Comparison of ENCODE assay signal across 8 mouse cellular contexts in genomic region chr4:57299308-57299700, GRCm38 (mm10). TPM values are rescaled to one million over a fixed set of nuclear protein-coding genes. Genes with fewer than 3 reads are reported as not detected.
DNase-seq lines count a peak whose midpoint lies in the region; ATAC-seq and TF ChIP-seq lines count a peak whose summit lies in the region.

No protein-coding gene starts in this region.

- H3K4me3 ChIP-seq in heart, embryonic 12.5 days, result peak overlapping the region; percentile 91
- H3K4me3 ChIP-seq in forebrain, embryonic 13.5 days, result peak overlapping the region; percentile 71
- H3K4me3 ChIP-seq in layer of hippocampus, adult 2 months, result peak overlapping the region; percentile 84
- H3K4me3 ChIP-seq in midbrain, embryonic 15.5 days, result peak overlapping the region; percentile 60

- H3K36me3 ChIP-seq in heart, embryonic 12.5 days, result no peaks in the 10 kb centered on the region
- H3K36me3 ChIP-seq in forebrain, embryonic 13.5 days (ENCODE audit: poor library complexity, severe bottlenecking), result no peaks in the 10 kb centered on the region
- H3K36me3 ChIP-seq in midbrain, embryonic 15.5 days (replicated peaks), result no peaks in the 10 kb centered on the region

- ATAC-seq in heart, embryonic 12.5 days (ENCODE audit: insufficient number of reproducible peaks, low FRiP score), result no peak
- ATAC-seq in forebrain, embryonic 13.5 days, result no peak
- ATAC-seq in midbrain, embryonic 15.5 days (replicated peaks), result no peak
- no peak for ATAC-seq in frontal cortex, adult (ENCODE audit: low TSS enrichment)

- peaks cover 21% of the 10 kb centered on the region for H3K4me1 ChIP-seq in heart, embryonic 12.5 days (replicated peaks)
- peaks cover 32% of the 10 kb centered on the region for H3K4me1 ChIP-seq in forebrain, embryonic 13.5 days
- peaks cover 18% of the 10 kb centered on the region for H3K4me1 ChIP-seq in midbrain, embryonic 15.5 days

- H3K4me2 ChIP-seq in heart, embryonic 12.5 days, result peak overlapping the region; percentile 98
- H3K4me2 ChIP-seq in forebrain, embryonic 13.5 days, result peak overlapping the region; percentile 97
- H3K4me2 ChIP-seq in midbrain, embryonic 15.5 days, result peak overlapping the region; percentile 85

- no peak for DNase-seq in heart, postnatal 25 days (ENCODE audit: low spot score)
- DNase-seq in MN1 (ENCODE audit: low spot score), result peak; percentile 33
- DNase-seq in layer of hippocampus, adult 2 months (ENCODE audit: low spot score in 2 of 2), result peak; percentile 23 to 28
- no peak for DNase-seq in thymus, postnatal 10 days (ENCODE audit: low spot score in 2 of 2)

- H3K9me3 ChIP-seq in heart, embryonic 12.5 days (replicated peaks), result no peaks in the 10 kb centered on the region
- no peaks in the 10 kb centered on the region for H3K9me3 ChIP-seq in forebrain, embryonic 13.5 days (replicated peaks)
- no peaks in the 10 kb centered on the region for H3K9me3 ChIP-seq in midbrain, embryonic 15.5 days

- WGBS in heart, embryonic 12.5 days, result 8% methylated on average over 9 of the region's 9 CpGs
- 4% methylated on average over 9 of the region's 9 CpGs for WGBS in forebrain, embryonic 13.5 days
- 2% methylated on average over 9 of the region's 9 CpGs for WGBS in midbrain, embryonic 15.5 days

- no peak overlapping the region for H3K27ac ChIP-seq in heart, embryonic 12.5 days (ENCODE audit: poor library complexity, severe bottlenecking)
- H3K27ac ChIP-seq in forebrain, embryonic 13.5 days, result no peak overlapping the region
- H3K27ac ChIP-seq in layer of hippocampus, adult 2 months, result peak overlapping the region; percentile 97
- H3K27ac ChIP-seq in midbrain, embryonic 15.5 days, result no peak overlapping the region

- no peak for TF ChIP-seq CTCF in layer of hippocampus, adult 2 months (conservative IDR thresholded peaks at IDR 0.05)

- intact Hi-C loops in heart, postnatal 25 days (cut with DNase I), result no loop called here

- peaks cover 20% of the 10 kb centered on the region for H3K27me3 ChIP-seq in heart, embryonic 12.5 days (replicated peaks)
- H3K27me3 ChIP-seq in forebrain, embryonic 13.5 days, result peaks cover 38% of the 10 kb centered on the region
- peaks cover 3% of the 10 kb centered on the region for H3K27me3 ChIP-seq in midbrain, embryonic 15.5 days (replicated peaks)

- H3K9ac ChIP-seq in heart, embryonic 12.5 days, result peak overlapping the region; percentile 89
- H3K9ac ChIP-seq in forebrain, embryonic 13.5 days, result peak overlapping the region; percentile 75; the same call in 1 of the 2 replicates
- peak overlapping the region; percentile 64 for H3K9ac ChIP-seq in midbrain, embryonic 15.5 days

RNA-seq across cellular contexts. Expression of gene Ptpn3, which starts 2.3 kb away (rescaled TPM):
- polyA plus RNA-seq in heart, embryonic 12.5 days (2016; fragmentation: Nextera tagmentation; extraction: Ambion mirVana), result 1.4 and 1.7 TPM in 2 replicates
- 10 to 100 TPM; 31.6 to 36.7 TPM for total RNA-seq in heart, postnatal 25 days (2021)
- 0.63 and 1.1 TPM in 2 replicates for polyA plus RNA-seq in forebrain, embryonic 13.5 days (2015; fragmentation: Nextera tagmentation; extraction: Ambion mirVana)
- 10 to 100 TPM; 76.6 to 92.1 TPM for total RNA-seq in layer of hippocampus, adult 2 months (2021)
- polyA plus RNA-seq in midbrain, embryonic 15.5 days (2015; fragmentation: Nextera tagmentation; extraction: Ambion mirVana), result 2.3 and 2.8 TPM in 2 replicates

Comparison
In these comparisons a context has a peak if more than half of its experiments do, and no peak if none do; other contexts are left out.
1. DNase-seq: peak in MN1 (single experiment) and layer of hippocampus, adult 2 months (2 of 2); none in heart, postnatal 25 days (single experiment) and thymus, postnatal 10 days (0 of 2).
2. Peak in every context shown above with its lines, with median percentiles within 50 percentile points of each other: H3K4me2 ChIP-seq, H3K4me3 ChIP-seq and H3K9ac ChIP-seq.